Mouse (Mus musculus) megakaryocyte, embryonic 14.5 days (primary cell): ENCODE data around the gene 2900026A02Rik.

Source experiments
- FLI1 ChIP-seq: IDR thresholded peaks from 2 replicates; pipeline ENCODE4 v1.6.1; 2012; ENCODE audit warnings: low read length, inconsistent platforms, mixed read lengths
- GATA1 ChIP-seq: IDR thresholded peaks from 3 replicates; pipeline ENCODE4 v1.6.1; 2012; ENCODE audit warnings: mixed read lengths, low read length, inconsistent platforms, borderline replicate concordance

GRCm38 (mm10) chr5:113219450-113219849 is 1.6 kb downstream of the 2900026A02Rik start:
- TF ChIP-seq GATA1 (no peak), FLI1 (no peak)
